Mouse (Mus musculus) ES-E14 (cell line): ENCODE data around the gene Rad51.

ENCODE experiments used
- HCFC1 ChIP-seq: IDR thresholded peaks from 2 replicates; pipeline ENCODE4 v1.6.1; 2012; ENCODE audit warnings: low read length, inconsistent platforms, borderline replicate concordance; ENCODE audit not compliant: insufficient read depth
- ZNF384 ChIP-seq: IDR thresholded peaks from 2 replicates; pipeline ENCODE4 v1.6.1; 2012; ENCODE audit warnings: low read depth, low read length, inconsistent platforms

DNA sequence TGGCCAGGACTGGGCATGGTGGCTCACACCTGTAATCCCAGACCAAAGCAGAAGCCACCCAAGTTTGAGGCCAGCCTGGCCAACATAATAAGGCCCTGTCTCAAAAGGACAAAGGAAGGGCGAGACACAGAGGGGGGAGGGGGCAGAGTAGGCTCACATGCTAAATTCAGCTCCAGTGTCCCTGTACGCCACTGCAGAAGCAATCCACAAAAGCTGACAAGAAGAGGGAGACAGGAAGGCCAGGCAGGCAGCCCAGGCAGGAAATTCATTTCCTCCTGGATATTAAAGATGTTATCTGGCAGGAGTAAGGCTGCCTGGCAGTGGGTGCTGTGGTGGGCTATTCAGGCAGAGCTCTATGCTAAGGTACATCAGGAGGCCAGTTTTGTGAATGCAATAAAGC lies 48.7 kb downstream of the Rad51 start:
- TF ChIP-seq ZNF384 (no peak), HCFC1 (no peak)
